Mouse (Mus musculus) hindbrain, embryonic 15.5 days (tissue): ENCODE data around the gene Homez. TPM values are rescaled to one million over a fixed set of nuclear protein-coding genes. Genes with fewer than 3 reads are reported as not detected.

Source experiments
- ATAC-seq: fragments of 200-750 bp; cut with Nextera tagmentation; 2 replicates; pipeline ENCODE4 v1.8.0; 2017; ENCODE audit warnings: low read depth, moderate number of reproducible peaks, moderate TSS enrichment; ENCODE audit not compliant: low FRiP score
- H3K27ac ChIP-seq: fragments of 300-500 bp; sonication (generic); replicated peaks from 2 replicates; pipeline ENCODE4 v1.5.1; 2015; ENCODE audit warnings: mild to moderate bottlenecking, inconsistent platforms
- H3K27me3 ChIP-seq: fragments of 300-500 bp; sonication (generic); 2 replicates; pipeline ENCODE4 v1.6.1; 2015; ENCODE audit warnings: control low read depth, inconsistent platforms
- H3K36me3 ChIP-seq: fragments of 300-500 bp; sonication (generic); 2 replicates; pipeline ENCODE4 v1.6.1; 2015; ENCODE audit warnings: control low read depth, inconsistent platforms
- H3K4me1 ChIP-seq: fragments of 300-500 bp; sonication (generic); replicated peaks from 2 replicates; pipeline ENCODE4 v1.6.1; 2015; ENCODE audit warnings: control low read depth, inconsistent platforms
- H3K4me2 ChIP-seq: fragments of 300-500 bp; sonication (generic); 2 replicates; pipeline ENCODE4 v1.6.1; 2015; ENCODE audit warnings: moderate library complexity, mild to moderate bottlenecking, inconsistent platforms
- H3K4me3 ChIP-seq: fragments of 300-500 bp; sonication (generic); 2 replicates; pipeline ENCODE4 v1.5.1; 2015; ENCODE audit warnings: mild to moderate bottlenecking, inconsistent platforms
- H3K9ac ChIP-seq: fragments of 300-500 bp; sonication (generic); 2 replicates; pipeline ENCODE4 v1.6.1; 2015; ENCODE audit warnings: inconsistent platforms
- H3K9me3 ChIP-seq: fragments of 300-500 bp; sonication (generic); 2 replicates; pipeline ENCODE4 v1.6.1; 2016; ENCODE audit warnings: control low read depth, inconsistent platforms
- WGBS: fragments of 180-500 bp; shearing (Covaris S2); methylation state at CpG from one replicate; pipeline ENCODE4 v1.1.7; 2015; 5-methylcytosine and 5-hydroxymethylcytosine counted together
- polyA plus RNA-seq: library from polyadenylated mRNA; unstranded; fragments of >200 nt; fragmentation: Nextera tagmentation; extraction: Ambion mirVana; gene quantifications from 2 replicates; pipeline ENCODE4 v1.2.1, GENCODE M21; 2015

Homez gene
- polyA plus RNA-seq, 1 experiment from 2014 or later, result 13.7 TPM

DNA sequence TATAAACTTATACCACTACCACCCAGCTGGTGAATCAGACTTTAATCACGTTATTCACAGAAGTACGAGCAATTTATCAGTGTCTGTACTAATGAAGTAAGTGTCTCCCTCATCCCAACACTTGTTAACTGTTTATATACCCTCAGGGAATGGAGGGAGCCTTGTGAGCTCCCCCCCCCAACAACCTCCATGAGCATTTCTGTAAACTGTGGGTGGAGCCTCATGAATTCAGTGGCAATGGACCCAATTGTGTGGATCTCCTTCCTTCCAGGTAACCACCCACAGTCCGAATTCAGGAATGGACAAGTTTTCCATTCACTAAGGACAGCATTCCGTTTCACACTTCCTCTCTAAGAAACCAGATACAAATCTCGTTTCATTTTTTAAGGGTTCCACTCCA is 5.1 kb downstream of the Homez start:
- Histone ChIP-seq H3K27me3 (no peaks in the 10 kb centered on the region), H3K9me3 (no peaks in the 10 kb centered on the region), H3K36me3 (no peaks in the 10 kb centered on the region), H3K27ac (no peak overlapping the region), H3K4me3 (no peak overlapping the region), H3K9ac (no peak overlapping the region), H3K4me1 (peaks cover 14% of the 10 kb centered on the region), H3K4me2 (no peak overlapping the region)
- 82% methylated on average over 5 of the region's 5 CpGs for whole genome bisulfite sequencing
- ATAC-seq, result no peak

DNA sequence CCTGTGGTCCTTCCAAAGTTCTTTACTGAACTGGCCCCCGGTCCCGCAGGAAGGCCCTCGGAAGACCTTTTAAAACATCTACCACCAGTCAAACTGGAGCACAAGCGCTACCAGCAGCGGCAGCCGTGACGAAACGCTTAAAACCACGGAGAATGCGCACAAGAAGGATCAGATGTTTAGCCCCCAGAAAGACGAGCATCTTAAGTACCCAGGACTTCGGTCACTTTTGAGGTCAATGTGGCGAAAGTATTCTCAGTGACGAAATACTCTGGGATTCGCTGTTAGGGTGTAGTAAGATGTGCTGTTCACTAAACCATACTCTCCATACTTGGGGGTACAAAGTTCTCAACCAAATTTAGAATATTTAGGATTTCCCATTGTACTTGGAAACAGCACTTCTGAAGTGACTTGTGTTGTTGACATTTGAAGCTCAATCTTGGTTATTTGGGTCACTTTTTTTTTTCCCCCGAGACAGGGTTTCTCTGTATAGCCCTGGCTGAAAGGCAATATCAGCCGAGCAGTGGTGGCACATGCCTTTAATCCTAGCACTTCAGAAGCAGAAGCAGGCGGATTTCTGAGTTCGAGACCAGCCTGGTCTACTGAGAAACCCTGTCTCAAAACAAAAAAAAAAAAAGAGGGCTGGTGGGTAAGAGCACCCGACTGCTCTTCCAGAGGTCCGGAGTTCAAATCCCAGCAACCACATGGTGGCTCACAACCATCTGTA is 6.3 kb downstream of the Homez start:
- Histone ChIP-seq H3K36me3 (no peaks in the 10 kb centered on the region), H3K9ac (peak overlapping the region; percentile 86), H3K4me2 (peak overlapping the region; percentile 81), H3K27ac (peak overlapping the region; percentile 85), H3K4me3 (peak overlapping the region; percentile 84), H3K9me3 (no peaks in the 10 kb centered on the region), H3K4me1 (peaks cover 14% of the 10 kb centered on the region), H3K27me3 (no peaks in the 10 kb centered on the region)
- ATAC-seq, result no peak; the same call in 1 of the 2 replicates
- WGBS, result 16% methylated on average over 21 of the region's 21 CpGs

GRCm38 (mm10) chr14:54863501-54864312 is 7.1 kb downstream of the Homez start:
- no peaks in the 10 kb centered on the region for H3K36me3 ChIP-seq
- H3K4me1 ChIP-seq, result peaks cover 14% of the 10 kb centered on the region
- peak overlapping the region; percentile 81 for H3K4me2 ChIP-seq
- no peaks in the 10 kb centered on the region for H3K27me3 ChIP-seq
- peak overlapping the region; percentile 85 for H3K27ac ChIP-seq
- WGBS, result under 1% methylated on average over 52 of the region's 56 CpGs
- peak overlapping the region; percentile 86 for H3K9ac ChIP-seq
- ATAC-seq, result peak; percentile 99
- H3K4me3 ChIP-seq, result peak overlapping the region; percentile 84
- H3K9me3 ChIP-seq, result no peaks in the 10 kb centered on the region

- peaks cover 20% of the 10 kb centered on the region for H3K36me3 ChIP-seq
- no peaks in the 10 kb centered on the region for H3K27me3 ChIP-seq
- WGBS, result 58% methylated on average over 2 of the region's 2 CpGs
- no peak overlapping the region for H3K4me3 ChIP-seq
- peaks cover 14% of the 10 kb centered on the region for H3K4me1 ChIP-seq
- ATAC-seq, result no peak
- H3K27ac ChIP-seq, result no peak overlapping the region
- H3K9ac ChIP-seq, result no peak overlapping the region
- no peaks in the 10 kb centered on the region for H3K9me3 ChIP-seq
- no peak overlapping the region for H3K4me2 ChIP-seq
Measured at GRCm38 (mm10) chr14:54860511-54860910, 10.2 kb downstream of the Homez start.

DNA sequence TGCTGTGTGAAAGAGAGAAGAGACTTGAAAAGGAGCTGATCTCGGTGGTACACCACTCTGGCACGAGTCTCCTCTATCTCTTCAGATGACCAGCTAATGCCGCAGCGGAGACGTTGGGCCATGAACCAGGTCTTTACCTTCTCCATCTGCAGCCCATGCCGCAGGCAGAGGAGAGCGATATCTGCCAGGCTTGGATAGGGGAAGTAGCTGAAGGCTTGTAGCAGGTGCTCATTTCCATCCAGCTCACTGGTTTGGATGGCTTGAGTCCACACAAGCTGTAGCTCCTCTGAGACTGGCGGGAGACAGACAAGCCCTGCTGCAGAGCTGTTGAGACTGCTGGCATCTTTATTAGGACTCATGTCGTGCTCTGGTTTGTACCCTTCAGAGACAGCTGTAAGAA is 12.9 kb downstream of the Homez start:
- Histone ChIP-seq H3K4me3 (no peak overlapping the region), H3K4me1 (peaks cover 4% of the 10 kb centered on the region; the same call in 1 of the 2 replicates), H3K27me3 (no peaks in the 10 kb centered on the region), H3K9me3 (no peaks in the 10 kb centered on the region), H3K27ac (no peak overlapping the region), H3K4me2 (no peak overlapping the region), H3K36me3 (peaks cover 24% of the 10 kb centered on the region), H3K9ac (no peak overlapping the region)
- 90% methylated on average over 9 of the region's 9 CpGs for WGBS
- no peak for ATAC-seq

GRCm38 (mm10) chr14:54856703-54857102 is 14.1 kb downstream of the Homez start:
- Histone ChIP-seq H3K27me3 (no peaks in the 10 kb centered on the region), H3K9ac (no peak overlapping the region), H3K9me3 (no peaks in the 10 kb centered on the region), H3K4me1 (no peaks in the 10 kb centered on the region), H3K4me3 (no peak overlapping the region), H3K27ac (no peak overlapping the region), H3K4me2 (no peak overlapping the region), H3K36me3 (peaks cover 24% of the 10 kb centered on the region)
- ATAC-seq, result no peak
- 93% methylated on average over 7 of the region's 7 CpGs for WGBS

DNA sequence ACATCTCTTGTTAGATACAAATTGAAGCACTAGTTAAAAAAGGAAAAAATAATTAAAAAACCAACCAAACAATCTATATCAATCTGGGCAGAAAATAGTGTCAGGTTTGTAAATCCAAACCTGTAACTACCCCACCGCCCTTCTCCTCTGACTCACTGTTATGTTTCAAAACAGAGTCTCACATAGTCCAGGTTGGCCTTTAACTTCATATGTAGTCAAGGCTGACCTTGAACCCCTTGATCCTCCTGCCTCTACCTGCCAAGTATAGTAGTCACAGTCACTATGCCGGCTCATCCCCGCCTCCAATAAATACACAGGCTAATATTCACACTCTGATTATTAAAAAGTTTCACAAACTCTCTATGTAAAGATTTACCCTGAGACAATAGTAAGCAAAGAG is 15.0 kb downstream of the Homez start:
- no peak overlapping the region for H3K4me3 ChIP-seq
- H3K27me3 ChIP-seq, result no peaks in the 10 kb centered on the region
- 96% methylated on average over 3 of the region's 3 CpGs for WGBS
- H3K9ac ChIP-seq, result no peak overlapping the region
- no peaks in the 10 kb centered on the region for H3K4me1 ChIP-seq
- ATAC-seq, result no peak
- H3K27ac ChIP-seq, result no peak overlapping the region
- peaks cover 24% of the 10 kb centered on the region for H3K36me3 ChIP-seq
- no peak overlapping the region for H3K4me2 ChIP-seq
- no peaks in the 10 kb centered on the region for H3K9me3 ChIP-seq

GRCm38 (mm10) chr14:54843461-54843860 is 27.3 kb downstream of the Homez start:
- 0 out of 2 replicates have a peak overlapping the region, but pooled peaks have one; percentile 17 for H3K4me2 ChIP-seq
- H3K4me3 ChIP-seq, result no peak overlapping the region
- no peaks in the 10 kb centered on the region for H3K9me3 ChIP-seq
- peak overlapping the region; percentile 17; the same call in 1 of the 2 replicates for H3K9ac ChIP-seq
- H3K27ac ChIP-seq, result no peak overlapping the region; the same call in 1 of the 2 replicates
- 0 out of 2 replicates have a peak, but pooled peaks cover 3% of the 10 kb centered on the region for H3K4me1 ChIP-seq
- WGBS, result 7% methylated on average over 4 of the region's 4 CpGs
- H3K27me3 ChIP-seq, result no peaks in the 10 kb centered on the region
- ATAC-seq, result peak; percentile 34; the same call in 1 of the 2 replicates
- no peaks in the 10 kb centered on the region for H3K36me3 ChIP-seq

- no peak overlapping the region for H3K9ac ChIP-seq
- H3K27me3 ChIP-seq, result no peaks in the 10 kb centered on the region
- H3K4me3 ChIP-seq, result no peak overlapping the region
- WGBS, result 88% methylated on average over 1 of the region's 1 CpGs
- H3K27ac ChIP-seq, result no peak overlapping the region
- no peak for ATAC-seq
- no peak overlapping the region for H3K4me2 ChIP-seq
- no peaks in the 10 kb centered on the region for H3K4me1 ChIP-seq
- no peaks in the 10 kb centered on the region for H3K36me3 ChIP-seq
- no peaks in the 10 kb centered on the region for H3K9me3 ChIP-seq
Measured at GRCm38 (mm10) chr14:54823716-54824115, 47.0 kb downstream of the Homez start.

DNA sequence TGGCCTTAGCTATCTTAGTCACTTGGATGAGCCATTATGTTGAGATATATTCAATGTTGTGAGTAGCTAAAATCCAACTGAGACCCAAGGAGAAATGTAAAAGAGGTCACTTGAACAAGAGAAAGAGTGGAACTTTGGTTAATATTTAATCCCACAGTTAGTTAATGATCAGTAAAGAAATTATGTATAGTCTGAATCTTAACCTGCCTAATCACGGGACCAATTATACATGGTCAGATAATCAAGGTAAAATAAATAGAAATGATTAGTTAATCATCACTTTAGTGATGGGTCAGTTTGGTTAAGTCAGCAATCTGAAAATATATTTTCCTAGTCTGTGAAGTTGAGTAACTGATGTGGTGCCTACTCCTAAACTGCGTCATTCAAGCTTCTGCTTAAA is 48.5 kb downstream of the Homez start:
- no peak overlapping the region for H3K4me3 ChIP-seq
- no peaks in the 10 kb centered on the region for H3K27me3 ChIP-seq
- no peak for ATAC-seq
- WGBS, result 85% methylated on average over 2 of the region's 2 CpGs
- no peaks in the 10 kb centered on the region for H3K9me3 ChIP-seq
- no peak overlapping the region for H3K4me2 ChIP-seq
- no peak overlapping the region for H3K27ac ChIP-seq
- H3K36me3 ChIP-seq, result no peaks in the 10 kb centered on the region
- H3K9ac ChIP-seq, result no peak overlapping the region
- H3K4me1 ChIP-seq, result no peaks in the 10 kb centered on the region

GRCm38 (mm10) chr14:54817791-54818190 is 53.0 kb downstream of the Homez start:
- ATAC-seq, result no peak
- Histone ChIP-seq H3K9ac (no peak overlapping the region), H3K4me1 (no peaks in the 10 kb centered on the region), H3K27me3 (no peaks in the 10 kb centered on the region), H3K36me3 (no peaks in the 10 kb centered on the region), H3K4me2 (no peak overlapping the region), H3K27ac (no peak overlapping the region), H3K4me3 (no peak overlapping the region), H3K9me3 (no peaks in the 10 kb centered on the region)
- 47% methylated on average over 2 of the region's 2 CpGs for WGBS

DNA sequence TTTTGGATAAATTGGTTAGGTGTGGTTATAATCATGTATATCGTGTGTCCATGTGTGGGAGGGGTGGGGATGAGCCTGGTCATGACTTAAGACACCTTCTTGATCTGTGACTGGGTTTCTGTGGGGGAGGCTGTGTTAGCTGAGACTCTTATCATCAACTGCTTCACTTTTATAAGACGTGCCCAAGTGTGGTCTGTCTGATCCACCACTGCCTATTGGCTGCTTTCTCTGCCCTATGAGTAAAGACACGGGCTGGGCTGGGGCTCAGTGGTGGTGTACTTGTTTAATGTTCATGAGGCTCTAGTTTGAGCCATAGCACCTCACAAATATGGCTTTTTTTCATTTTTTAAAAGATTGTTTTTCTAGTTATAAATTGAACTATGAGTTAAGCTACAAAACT is 55.0 kb downstream of the Homez start:
- H3K9ac ChIP-seq, result no peak overlapping the region
- no peak overlapping the region for H3K4me2 ChIP-seq
- ATAC-seq, result no peak
- H3K4me1 ChIP-seq, result no peaks in the 10 kb centered on the region
- H3K36me3 ChIP-seq, result no peaks in the 10 kb centered on the region
- H3K27me3 ChIP-seq, result no peaks in the 10 kb centered on the region
- WGBS, result 70% methylated on average over 3 of the region's 3 CpGs
- H3K9me3 ChIP-seq, result no peaks in the 10 kb centered on the region
- no peak overlapping the region for H3K4me3 ChIP-seq
- no peak overlapping the region for H3K27ac ChIP-seq
